Comparison of ENCODE assay signal across 14 mouse cellular contexts in the genomic region with DNA sequence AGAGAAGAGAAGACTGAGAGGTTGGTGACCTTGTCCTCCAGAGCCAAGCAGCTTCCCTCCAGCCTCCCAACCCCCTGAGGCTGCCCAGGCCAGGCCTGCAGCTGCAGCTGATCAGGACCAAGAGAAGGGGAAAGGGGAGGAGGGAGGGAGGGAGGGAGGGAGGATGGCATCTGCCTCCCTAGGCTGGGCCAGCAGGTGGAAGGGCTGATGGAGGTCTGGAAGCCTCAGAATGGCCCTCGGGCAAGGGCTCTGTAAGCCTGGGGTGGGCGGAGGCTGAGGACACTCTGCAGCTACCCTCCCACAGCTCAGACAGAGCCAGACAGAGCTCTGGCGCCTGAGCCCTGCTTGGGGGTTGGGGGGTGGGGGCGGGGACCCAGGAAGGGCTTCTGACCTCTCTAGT. TPM values are rescaled to one million over a fixed set of nuclear protein-coding genes. Genes with fewer than 3 reads are reported as not detected.
DNase-seq lines count a peak whose midpoint lies in the region; ATAC-seq lines count a peak whose summit lies in the region.
"Had no signal": no experiment of that assay in that cellular context is flagged by ENCODE, and none has a peak within 500 bp of the region (broad histone marks: within the 10 kb centered on the region; RNA-seq: fewer than 3 reads in every experiment).

No protein-coding gene starts in this region.

- no peak for ATAC-seq in megakaryocyte, adult 5-6 weeks (ENCODE audit: poor library complexity, severe bottlenecking)
- peak; percentile 52 for ATAC-seq in forebrain, embryonic 15.5 days (replicated peaks)
- no peak for ATAC-seq in neural tube, embryonic 13.5 days (ENCODE audit: low read depth)
- ATAC-seq: activated CD4-positive, CD25-positive, alpha-beta regulatory T cell, adult 4 months had no signal

- H3K9ac ChIP-seq in forebrain, embryonic 15.5 days (replicated peaks) = no peak overlapping the region
- peak overlapping the region; percentile 45 for H3K9ac ChIP-seq in neural tube, embryonic 13.5 days
- H3K9ac ChIP-seq: hindbrain, embryonic 15.5 days; stomach, embryonic 15.5 days had no signal

- H3K27ac ChIP-seq in forebrain, embryonic 15.5 days (replicated peaks) = no peak overlapping the region; the same call in 1 of the 2 replicates
- H3K27ac ChIP-seq in neural tube, embryonic 13.5 days (replicated peaks) = peak overlapping the region; percentile 59
- H3K27ac ChIP-seq: hindbrain, embryonic 15.5 days; left cerebral cortex, adult 2 months; stomach, embryonic 15.5 days had no signal

- H3K4me3 ChIP-seq in megakaryocyte, embryonic 14.5 days (replicated peaks) = peak overlapping the region; percentile 46
- H3K4me3 ChIP-seq in forebrain, embryonic 15.5 days = no peak overlapping the region
- no peak overlapping the region for H3K4me3 ChIP-seq in neural tube, embryonic 13.5 days
- H3K4me3 ChIP-seq: hindbrain, embryonic 15.5 days; left cerebral cortex, adult 2 months; stomach, embryonic 15.5 days had no signal

- peak; percentile 41 for DNase-seq in embryo, embryonic 10 days (ENCODE audit: low spot score)
- no peak for DNase-seq in embryo, embryonic 9.5 days (ENCODE audit: extremely low spot score)
- no peak for DNase-seq in urinary bladder, postnatal 36 days (ENCODE audit: low spot score in 2 of 2)
- no peak for DNase-seq in c-Kit-positive CD71-positive TER-119-positive erythroid progenitor cells, embryonic 14.5 days (ENCODE audit: low spot score)
- DNase-seq: cerebellum, postnatal 25 days; lung, postnatal 14 days had no signal

- H3K9me3 ChIP-seq in megakaryocyte, embryonic 14.5 days = no peaks in the 10 kb centered on the region
- no peaks in the 10 kb centered on the region for H3K9me3 ChIP-seq in forebrain, embryonic 15.5 days
- H3K9me3 ChIP-seq in neural tube, embryonic 13.5 days = no peaks in the 10 kb centered on the region
- H3K9me3 ChIP-seq: hindbrain, embryonic 15.5 days; stomach, embryonic 15.5 days had no signal

- no peaks in the 10 kb centered on the region for H3K27me3 ChIP-seq in megakaryocyte, embryonic 14.5 days (replicated peaks)
- H3K27me3 ChIP-seq in forebrain, embryonic 15.5 days = no peaks in the 10 kb centered on the region
- H3K27me3 ChIP-seq in neural tube, embryonic 13.5 days = no peaks in the 10 kb centered on the region
- H3K27me3 ChIP-seq: hindbrain, embryonic 15.5 days; stomach, embryonic 15.5 days had no signal

- H3K4me2 ChIP-seq in forebrain, embryonic 15.5 days (replicated peaks) = no peak overlapping the region
- H3K4me2 ChIP-seq in neural tube, embryonic 13.5 days = no peak overlapping the region
- H3K4me2 ChIP-seq: hindbrain, embryonic 15.5 days; stomach, embryonic 15.5 days had no signal

- 26% methylated on average over 4 of the region's 4 CpGs for WGBS in forebrain, embryonic 15.5 days
- WGBS in neural tube, embryonic 13.5 days = 25% methylated on average over 4 of the region's 4 CpGs

- H3K4me1 ChIP-seq in megakaryocyte, embryonic 14.5 days = peaks cover 100% of the 10 kb centered on the region
- peaks cover 28% of the 10 kb centered on the region for H3K4me1 ChIP-seq in forebrain, embryonic 15.5 days
- H3K4me1 ChIP-seq in neural tube, embryonic 13.5 days (replicated peaks) = peaks cover 62% of the 10 kb centered on the region

- H3K36me3 ChIP-seq in megakaryocyte, embryonic 14.5 days (replicated peaks; ENCODE audit: low read length) = peaks cover 77% of the 10 kb centered on the region
- no peaks in the 10 kb centered on the region for H3K36me3 ChIP-seq in forebrain, embryonic 15.5 days
- H3K36me3 ChIP-seq in neural tube, embryonic 13.5 days = no peaks in the 10 kb centered on the region
- H3K36me3 ChIP-seq: hindbrain, embryonic 15.5 days; stomach, embryonic 15.5 days had no signal

RNA-seq across cellular contexts. Expression of gene Nol4l, which starts 7.5 kb away (rescaled TPM):
- 10.6 and 40.8 TPM in 2 replicates for polyA plus RNA-seq in megakaryocyte, embryonic 14.5 days (2012; ENCODE audit: insufficient read depth, low replicate concordance)
- 1.2 and 2.1 TPM in 2 replicates for total RNA-seq in megakaryocyte, adult 5-6 weeks (2015)
- total RNA-seq in megakaryocyte, adult 5-6 weeks (2017) = 0.20 and 0.62 TPM in 2 replicates
- polyA plus RNA-seq in forebrain, embryonic 15.5 days (2015; fragmentation: Nextera tagmentation; extraction: Ambion mirVana) = 44.1 and 44.8 TPM in 2 replicates
- 40.8 and 43.3 TPM in 2 replicates for polyA plus RNA-seq in neural tube, embryonic 13.5 days (2015; fragmentation: Nextera tagmentation; extraction: Ambion mirVana)

RNA-seq across cellular contexts. Expression of gene 4930404H24Rik, which starts 29.7 kb away (rescaled TPM):
- 0.54 TPM in 1 of 2 replicates, not detected in the other for polyA plus RNA-seq in megakaryocyte, embryonic 14.5 days (2012; ENCODE audit: insufficient read depth, low replicate concordance)
- not detected in 2 replicates for total RNA-seq in megakaryocyte, adult 5-6 weeks (2015)
- total RNA-seq in megakaryocyte, adult 5-6 weeks (2017) = not detected in 2 replicates
- polyA plus RNA-seq in forebrain, embryonic 15.5 days (2015; fragmentation: Nextera tagmentation; extraction: Ambion mirVana) = not detected in 2 replicates
- polyA plus RNA-seq in neural tube, embryonic 13.5 days (2015; fragmentation: Nextera tagmentation; extraction: Ambion mirVana) = not detected in 2 replicates
- total RNA-seq: left cerebral cortex, adult 2 months had no signal
- polyA plus RNA-seq: activated CD4-positive, CD25-positive, alpha-beta regulatory T cell, adult 4 months; hindbrain, embryonic 15.5 days; stomach, embryonic 15.5 days had no signal
